Mouse (Mus musculus) gastrocnemius, adult 8-10 months (tissue): Measurements from ENCODE around the gene Itpkb. TPM values are rescaled to one million over a fixed set of nuclear protein-coding genes. Genes with fewer than 3 reads are reported as not detected.

Source experiments
- DNase-seq, 2 experiments: peaks; one replicate each; pipeline ENCODE4 v3.0.0; 2022; ENCODE audit warnings: low spot score in 2 of 2
- total RNA-seq, 4 experiments: library from RNA; stranded (reverse); gene quantifications; 2 replicates each; pipeline ENCODE4 v1.2.4; 2022

Itpkb gene
- total RNA-seq, 4 experiments from 2014 or later, result 11.9 to 15.9 (median 13.6) TPM

DNA sequence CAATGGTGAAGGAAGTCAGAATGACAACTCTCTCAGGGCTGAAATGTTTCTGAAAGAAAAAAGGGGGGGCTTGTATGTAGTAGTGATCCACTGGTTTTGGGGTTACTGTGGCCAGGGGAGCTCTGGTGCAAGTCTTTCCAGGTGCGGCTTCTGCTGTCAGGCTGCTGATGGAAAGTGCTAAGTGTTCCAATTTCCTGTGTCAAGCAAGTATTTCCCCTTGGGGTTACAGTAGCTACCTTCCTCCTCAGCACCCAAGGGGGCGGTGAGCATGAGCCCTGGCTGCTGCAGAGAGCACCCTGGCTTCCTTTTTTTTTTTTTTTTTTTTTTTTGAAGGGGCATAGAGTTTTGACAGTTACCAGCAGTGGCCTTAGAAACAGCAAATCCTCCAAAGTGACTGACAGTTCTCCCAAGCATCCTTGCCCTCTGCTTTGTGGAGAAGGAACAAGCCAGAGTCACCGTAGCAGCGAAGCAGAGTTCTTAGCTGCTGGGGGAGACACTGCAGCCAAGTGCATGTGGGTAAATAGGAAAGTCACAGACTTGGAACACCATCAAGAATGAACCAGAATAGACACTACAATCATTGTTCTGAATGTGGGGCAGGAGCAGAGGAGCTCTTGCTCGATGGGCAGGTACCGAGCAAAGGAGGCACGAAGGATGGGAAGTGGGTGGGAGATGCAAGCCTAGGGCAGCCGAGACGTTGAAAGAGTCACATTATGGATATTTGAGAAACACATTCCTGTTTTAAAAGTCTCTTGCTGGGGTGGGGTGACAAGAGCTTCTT, 62.9 kb downstream of the Itpkb start:
- no peak for DNase-seq

DNA sequence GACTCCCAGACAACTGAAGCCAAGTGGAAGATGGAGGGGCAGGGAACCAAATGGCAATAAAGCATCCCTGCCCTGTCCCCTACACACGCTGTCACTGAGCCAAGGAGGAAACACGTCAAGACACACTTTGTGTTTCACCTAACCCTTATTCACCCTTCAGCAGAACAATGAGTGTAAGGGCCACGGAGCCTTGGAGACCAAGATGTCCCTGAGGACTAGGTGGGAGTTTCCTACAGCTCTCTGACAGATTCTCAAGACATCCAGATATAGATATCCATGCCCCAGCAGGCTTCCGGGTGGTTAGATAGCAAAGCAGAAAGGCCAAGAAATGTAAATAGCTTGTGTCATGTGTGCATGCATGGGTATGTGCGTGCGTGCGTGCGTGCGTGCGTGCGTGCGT, 63.6 kb downstream of the Itpkb start:
- DNase-seq, result no peak

DNA sequence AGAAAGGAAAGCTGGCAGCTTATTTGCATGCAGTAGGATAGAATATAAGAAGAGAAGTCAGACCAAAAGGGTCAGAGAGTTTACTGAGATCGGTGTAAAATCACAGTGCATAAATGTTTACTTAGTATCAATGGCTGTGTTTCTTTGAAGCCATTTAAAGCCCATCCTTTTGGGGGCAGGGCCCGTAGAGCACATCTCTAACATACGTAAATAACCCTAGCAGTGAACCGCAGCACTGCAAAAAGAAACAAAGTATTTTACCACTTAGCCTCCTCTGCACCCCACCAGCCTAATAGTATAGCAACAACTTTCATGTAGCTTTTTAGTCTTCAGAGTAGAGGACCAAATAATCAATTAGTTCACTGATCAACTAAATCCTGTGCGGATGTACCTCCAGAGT, 67.4 kb downstream of the Itpkb start:
- DNase-seq, result no peak

DNA sequence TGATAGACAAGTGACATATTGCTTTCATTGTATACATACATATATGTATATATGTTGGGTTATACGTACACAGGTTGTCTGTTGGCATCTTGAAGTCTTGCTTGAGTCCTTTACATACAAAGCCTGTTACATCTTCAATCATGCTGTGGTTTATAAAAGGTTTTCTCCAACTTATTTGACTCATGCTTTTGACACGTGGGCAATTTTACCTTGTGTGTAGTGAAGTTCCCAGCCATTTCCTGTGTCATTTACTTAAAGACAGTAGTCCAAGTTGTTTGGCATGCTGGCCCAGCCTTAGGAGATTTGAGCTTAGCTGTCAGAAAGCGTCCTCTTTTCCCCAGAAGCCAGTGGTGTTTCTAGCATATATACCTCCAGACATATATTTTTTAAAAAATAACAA, 68.2 kb downstream of the Itpkb start:
- no peak for DNase-seq

DNA sequence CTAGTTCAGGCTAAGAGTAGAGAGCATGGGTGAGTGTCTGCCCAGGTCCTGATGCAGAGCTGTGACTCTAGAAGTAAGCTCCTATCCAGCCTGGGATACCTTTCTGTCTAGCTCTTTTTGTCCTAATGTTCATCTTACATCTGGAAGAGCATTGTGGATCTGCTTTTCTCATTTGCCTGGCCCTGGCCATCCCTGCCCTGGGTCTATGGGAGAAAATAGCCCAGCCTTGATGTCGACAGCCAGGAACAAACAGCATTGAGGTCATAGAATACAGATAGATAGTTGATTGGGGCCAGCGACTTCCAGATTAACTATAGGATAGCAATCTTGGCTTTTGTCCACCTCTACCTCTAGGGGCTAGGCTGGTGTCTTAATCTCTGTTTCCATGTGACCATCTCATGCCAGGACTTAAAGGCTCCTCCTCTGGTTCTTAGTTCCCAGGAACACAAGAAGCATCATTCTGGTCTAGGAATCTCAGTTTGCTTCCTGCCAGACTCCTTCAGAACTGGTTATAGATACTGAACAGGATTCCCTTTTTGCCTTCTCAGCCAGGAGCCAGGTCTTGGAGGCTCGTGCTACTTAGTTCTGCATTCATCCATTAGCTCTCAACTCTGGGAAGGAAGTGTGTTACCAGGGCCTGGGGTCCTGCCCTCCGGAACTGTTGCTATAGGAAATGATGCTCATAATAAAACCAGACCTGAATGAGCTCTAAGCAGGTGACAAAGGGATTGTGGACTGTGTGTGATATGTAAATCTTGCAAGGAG, 70.6 kb downstream of the Itpkb start:
- DNase-seq, result no peak

GRCm38 (mm10) chr1:180401725-180402124, 71.4 kb downstream of the Itpkb start:
- DNase-seq, result no peak

DNA sequence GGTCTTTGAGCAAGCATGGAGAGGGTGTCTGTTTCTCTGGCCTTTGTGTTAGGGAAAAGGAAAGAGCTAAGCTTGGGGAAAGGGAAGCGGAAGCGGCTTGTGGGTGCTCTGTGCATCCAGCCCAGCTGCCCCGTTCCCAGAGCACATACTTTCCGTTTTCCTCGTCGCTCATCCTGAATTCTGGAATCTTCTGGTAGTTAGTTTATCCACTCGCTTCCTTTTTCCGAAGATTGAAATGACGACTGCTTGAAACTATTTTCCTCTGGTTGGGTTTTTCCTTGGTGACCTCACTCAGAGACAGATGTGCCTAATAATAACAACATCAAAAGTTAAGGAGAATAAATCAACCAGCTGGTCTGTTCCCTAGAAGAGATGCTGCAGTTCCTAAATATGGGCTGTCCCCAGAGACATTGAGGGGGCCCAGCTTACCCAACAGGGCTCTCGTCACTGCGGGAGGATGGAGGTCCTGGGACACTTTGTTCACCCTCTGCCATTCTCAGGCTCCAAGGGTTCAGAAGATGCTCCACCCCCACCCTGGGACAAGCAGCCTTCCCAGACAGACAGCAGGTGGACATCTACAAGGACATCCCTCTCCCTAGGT, 72.3 kb downstream of the Itpkb start:
- no peak for DNase-seq

GRCm38 (mm10) chr1:180403357-180403693, 73.0 kb downstream of the Itpkb start:
- no peak for DNase-seq

- peak in 1 of 2 experiments; percentile 46 for DNase-seq
Measured at GRCm38 (mm10) chr1:180403694-180404606, 73.7 kb downstream of the Itpkb start.

- DNase-seq, result no peak
Measured at GRCm38 (mm10) chr1:180404706-180405105, 74.4 kb downstream of the Itpkb start.

DNA sequence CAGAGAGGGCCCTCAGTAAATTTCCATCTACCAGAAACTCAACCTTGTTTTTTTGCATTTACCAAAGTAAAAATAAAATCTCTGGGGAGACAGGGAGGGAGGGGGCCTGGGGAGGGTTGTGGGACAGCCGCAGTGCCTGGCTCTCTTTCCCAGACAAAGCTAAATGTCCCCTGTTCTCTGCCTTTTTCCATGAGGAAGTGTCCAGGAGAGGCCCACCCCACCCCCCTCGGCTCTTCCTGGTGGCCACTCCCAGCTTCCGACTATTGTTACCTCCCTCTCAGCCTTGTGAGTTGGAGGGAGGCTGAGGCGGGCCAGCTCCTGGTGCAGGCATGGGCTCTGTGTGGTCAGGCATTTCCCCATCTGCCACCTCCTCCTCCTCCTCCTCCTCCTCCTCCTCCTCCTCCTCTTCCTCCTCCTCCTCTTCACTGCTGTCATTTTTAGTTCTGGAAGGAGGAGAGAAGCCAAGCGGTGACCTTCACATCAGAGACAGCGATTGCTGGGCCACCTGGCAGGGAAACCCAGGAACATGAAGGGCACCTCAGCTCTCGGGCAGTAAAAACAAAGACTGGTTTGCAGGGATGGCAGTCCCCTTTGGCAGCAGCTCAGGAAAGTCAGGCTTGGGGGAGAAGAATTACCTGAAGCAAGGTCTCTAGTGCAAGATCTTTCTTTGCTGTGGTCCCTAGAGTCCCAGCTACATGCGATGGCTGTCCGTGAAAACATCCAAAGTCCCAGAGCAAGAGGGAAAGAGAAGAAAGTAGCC, 75.5 kb downstream of the Itpkb start:
- no peak for DNase-seq

GRCm38 (mm10) chr1:180406336-180407035, 76.2 kb downstream of the Itpkb start:
- DNase-seq, result no peak

DNA sequence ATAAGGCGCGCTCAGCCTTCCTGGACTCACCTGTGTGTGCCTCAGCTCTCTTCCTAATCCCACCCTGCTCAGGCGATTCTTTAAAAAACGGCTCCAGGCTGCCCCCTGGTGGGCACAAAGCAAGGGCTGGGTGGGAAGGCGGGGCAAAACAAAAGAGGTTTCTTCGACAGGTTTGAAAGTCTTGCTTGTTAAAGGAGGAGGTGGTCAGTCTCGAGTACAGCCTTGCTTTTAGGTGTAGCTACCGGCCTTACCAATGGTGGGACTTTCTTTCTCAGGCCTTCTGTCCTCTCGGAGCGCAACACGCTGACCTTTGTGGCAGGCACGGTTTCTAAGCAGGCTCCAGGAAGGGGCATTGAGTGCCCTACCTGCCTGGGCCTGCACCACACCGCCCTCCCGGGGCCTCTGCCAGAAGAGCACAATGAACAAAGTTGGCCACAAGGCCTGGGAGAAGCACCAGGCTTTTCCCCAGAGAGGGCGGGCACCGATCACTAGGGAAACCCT, 76.9 kb downstream of the Itpkb start:
- DNase-seq, result no peak

GRCm38 (mm10) chr1:180407727-180408719, 77.7 kb downstream of the Itpkb start:
- no peak for DNase-seq

DNA sequence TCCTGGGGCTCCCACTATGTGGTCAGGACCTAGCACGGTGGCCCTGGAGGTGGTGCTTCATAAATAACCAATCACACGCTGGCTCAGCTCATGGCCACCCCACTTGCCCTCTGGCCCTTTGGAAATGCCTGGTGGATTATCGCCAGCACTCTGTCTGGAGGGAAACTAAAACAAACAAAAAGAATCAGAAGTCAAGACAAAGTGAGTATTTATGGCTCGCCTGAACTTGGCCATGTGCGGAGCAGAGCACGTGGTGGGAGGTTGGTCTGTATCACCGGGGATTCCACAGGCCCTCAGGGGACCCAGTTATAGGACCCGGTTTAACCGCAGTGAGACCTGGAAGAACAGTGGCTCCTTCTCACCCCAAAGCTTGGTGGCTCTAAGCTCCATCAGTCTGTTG, 78.5 kb downstream of the Itpkb start:
- DNase-seq, result no peak

GRCm38 (mm10) chr1:180409771-180410170, 79.5 kb downstream of the Itpkb start:
- DNase-seq, result no peak

DNA sequence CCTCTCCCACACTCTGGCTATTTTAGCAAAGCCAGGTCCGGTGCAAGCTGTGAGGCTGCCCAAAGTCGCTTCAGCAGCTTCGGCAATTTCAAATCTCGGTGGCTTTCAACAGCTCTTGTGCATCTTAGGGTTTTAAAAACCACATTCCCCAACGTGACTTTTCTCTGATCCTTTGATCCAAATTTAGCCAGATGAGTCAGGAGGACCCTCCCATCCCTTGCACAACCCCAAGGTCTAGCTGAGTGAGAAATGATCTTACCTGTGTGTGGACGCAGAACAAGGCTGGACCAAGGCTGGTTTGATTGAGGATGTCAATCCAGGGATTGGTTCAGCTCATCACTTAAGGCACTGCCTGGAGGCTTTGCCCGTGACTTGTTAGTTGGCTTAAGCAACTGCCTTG, 80.0 kb downstream of the Itpkb start:
- DNase-seq, result no peak

DNA sequence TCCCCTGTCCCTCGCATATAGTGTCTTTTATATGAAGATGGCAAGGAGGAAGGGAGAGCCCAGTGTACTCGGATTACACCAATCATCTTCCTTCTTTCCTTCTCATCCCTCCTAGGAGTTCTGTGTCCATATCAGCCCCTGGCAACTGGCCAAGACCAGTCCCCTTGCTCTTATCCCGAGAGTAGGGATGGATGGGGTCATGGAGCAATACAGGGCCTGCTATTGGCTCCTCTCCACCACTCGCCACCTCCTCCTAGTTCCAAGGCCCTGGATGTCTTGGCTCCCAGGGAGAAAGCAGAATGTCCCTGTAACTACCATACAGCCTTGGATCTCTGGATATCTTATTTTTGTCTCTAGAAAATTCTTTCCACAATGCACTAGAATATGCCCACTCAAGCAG, 84.8 kb downstream of the Itpkb start:
- no peak for DNase-seq

DNA sequence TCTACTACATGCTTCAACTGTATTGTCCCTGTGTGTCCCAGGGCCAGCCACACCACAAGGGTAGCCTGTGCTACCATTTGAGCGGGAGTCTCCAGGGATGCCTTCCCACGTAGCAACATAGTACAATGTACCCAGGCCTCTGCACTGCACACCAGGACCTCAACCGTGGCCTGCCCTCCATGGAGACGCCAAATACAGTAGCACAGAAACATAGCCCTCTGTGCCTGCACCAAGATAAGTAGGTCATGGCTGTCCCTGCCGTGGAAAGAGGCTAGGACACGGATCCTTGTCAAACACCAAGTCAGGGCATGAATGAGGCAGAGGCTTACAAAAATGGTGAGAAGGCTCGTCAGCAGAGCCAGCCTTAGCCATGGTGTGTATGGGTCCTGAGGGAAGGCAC, 85.6 kb downstream of the Itpkb start:
- no peak for DNase-seq
